Mouse (Mus musculus) embryo, embryonic 11.5 days (tissue): Measurements from ENCODE around the gene F5.

Experiments
- DNase-seq: peaks from one replicate; pipeline ENCODE4 v3.0.0-alpha.2; 2012; ENCODE audit warnings: low read depth, low spot score

The F5 gene

GRCm38 (mm10) chr1:164233447-164233846 lies 81.8 kb downstream of the F5 start:
- DNase-seq: no peak

- DNase-seq: no peak
Measured at GRCm38 (mm10) chr1:164235078-164235477, 83.4 kb downstream of the F5 start.

- DNase-seq: no peak
Measured at GRCm38 (mm10) chr1:164236078-164236477, 84.4 kb downstream of the F5 start.

GRCm38 (mm10) chr1:164241494-164241893 lies 89.9 kb downstream of the F5 start:
- DNase-seq: no peak

GRCm38 (mm10) chr1:164242809-164243208 lies 91.2 kb downstream of the F5 start:
- DNase-seq: no peak

- no peak for DNase-seq
Measured at GRCm38 (mm10) chr1:164247442-164247841, 95.8 kb downstream of the F5 start.

- no peak for DNase-seq
Measured at GRCm38 (mm10) chr1:164247971-164248370, 96.3 kb downstream of the F5 start.

GRCm38 (mm10) chr1:164248465-164249331 lies 97.1 kb downstream of the F5 start, which contains the start of gene Slc19a2:
Gene Slc19a2 (plus strand): TSS chr1:164249046.
- peak; percentile 94 for DNase-seq

- DNase-seq: no peak
Measured at GRCm38 (mm10) chr1:164249332-164249711, 97.7 kb downstream of the F5 start.

GRCm38 (mm10) chr1:164250391-164251150 lies 98.9 kb downstream of the F5 start:
- DNase-seq: no peak

- no peak for DNase-seq
Measured at GRCm38 (mm10) chr1:164251438-164251837, 99.8 kb downstream of the F5 start.

- DNase-seq: no peak
Measured at GRCm38 (mm10) chr1:164252551-164252950, 100.9 kb downstream of the F5 start.

GRCm38 (mm10) chr1:164254836-164255235 lies 103.2 kb downstream of the F5 start:
- no peak for DNase-seq

GRCm38 (mm10) chr1:164260171-164261028 lies 108.8 kb downstream of the F5 start:
- DNase-seq: no peak

- DNase-seq: no peak
Measured at GRCm38 (mm10) chr1:164261553-164261952, 109.9 kb downstream of the F5 start.
